Mouse (Mus musculus) neural tube, embryonic 13.5 days (tissue): ENCODE data around the gene Dytn. TPM values are rescaled to one million over a fixed set of nuclear protein-coding genes. Genes with fewer than 3 reads are reported as not detected.
"Not testable (repeated sequence)": the region's sequence is repeated elsewhere in the genome, so short reads cannot be mapped to it uniquely, and the experiment has no call there.

ENCODE experiments used
- ATAC-seq: fragments of 200-750 bp; cut with Nextera tagmentation; 2 replicates; pipeline ENCODE4 v1.8.0; 2017; ENCODE audit warnings: low read depth, mild to moderate bottlenecking, moderate TSS enrichment, moderate library complexity
- H3K27ac ChIP-seq: fragments of 300-500 bp; sonication (generic); replicated peaks from 2 replicates; pipeline ENCODE4 v1.5.1; 2015; ENCODE audit warnings: moderate library complexity, mild to moderate bottlenecking, inconsistent platforms
- H3K27me3 ChIP-seq: fragments of 300-500 bp; sonication (generic); 2 replicates; pipeline ENCODE4 v1.6.1; 2015; ENCODE audit warnings: mild to moderate bottlenecking, inconsistent platforms
- H3K36me3 ChIP-seq: fragments of 300-500 bp; sonication (generic); 2 replicates; pipeline ENCODE4 v1.6.1; 2015; ENCODE audit warnings: mild to moderate bottlenecking, inconsistent platforms
- H3K4me1 ChIP-seq: fragments of 300-500 bp; sonication (generic); replicated peaks from 2 replicates; pipeline ENCODE4 v1.6.1; 2015; ENCODE audit warnings: inconsistent platforms
- H3K4me2 ChIP-seq: fragments of 300-500 bp; sonication (generic); 2 replicates; pipeline ENCODE4 v1.6.1; 2015; ENCODE audit warnings: inconsistent platforms, mild to moderate bottlenecking, moderate library complexity
- H3K4me3 ChIP-seq: fragments of 300-500 bp; sonication (generic); 2 replicates; pipeline ENCODE4 v1.5.1; 2015; ENCODE audit warnings: mild to moderate bottlenecking, inconsistent platforms
- H3K9ac ChIP-seq: fragments of 300-500 bp; sonication (generic); 2 replicates; pipeline ENCODE4 v1.6.1; 2015; ENCODE audit warnings: moderate library complexity, mild to moderate bottlenecking, inconsistent platforms
- H3K9me3 ChIP-seq: fragments of 300-500 bp; sonication (generic); 2 replicates; pipeline ENCODE4 v1.6.1; 2016; ENCODE audit warnings: inconsistent platforms
- WGBS: fragments of 180-500 bp; shearing (Covaris S2); methylation state at CpG from one replicate; pipeline ENCODE4 v1.1.7; 2015; 5-methylcytosine and 5-hydroxymethylcytosine counted together
- polyA plus RNA-seq: library from polyadenylated mRNA; unstranded; fragments of >200 nt; fragmentation: Nextera tagmentation; extraction: Ambion mirVana; gene quantifications from 2 replicates; pipeline ENCODE4 v1.2.1, GENCODE M21; 2015

Dytn gene
- polyA plus RNA-seq, 1 experiment from 2014 or later: 1.0 TPM

- 89% methylated on average over 2 of the region's 2 CpGs for WGBS
- Histone ChIP-seq H3K9me3 (no peaks in the 10 kb centered on the region), H3K9ac (no peak overlapping the region), H3K4me1 (peaks cover 19% of the 10 kb centered on the region), H3K36me3 (no peaks in the 10 kb centered on the region), H3K27me3 (no peaks in the 10 kb centered on the region; the same call in 1 of the 2 replicates), H3K4me3 (no peak overlapping the region), H3K27ac (no peak overlapping the region), H3K4me2 (no peak overlapping the region)
- no peak for ATAC-seq
Measured at GRCm38 (mm10) chr1:63666089-63666488, 20.6 kb downstream of the Dytn start.

GRCm38 (mm10) chr1:63659591-63659990 lies 27.1 kb downstream of the Dytn start:
- H3K9ac ChIP-seq: no peak overlapping the region
- H3K4me2 ChIP-seq: no peak overlapping the region
- no peak overlapping the region for H3K27ac ChIP-seq
- no peaks in the 10 kb centered on the region for H3K27me3 ChIP-seq
- ATAC-seq: peak; percentile 65; the same call in 1 of the 2 replicates
- no peak overlapping the region for H3K4me3 ChIP-seq
- 2% methylated on average over 7 of the region's 7 CpGs for WGBS
- H3K9me3 ChIP-seq: no peaks in the 10 kb centered on the region
- no peaks in the 10 kb centered on the region for H3K4me1 ChIP-seq
- H3K36me3 ChIP-seq: no peaks in the 10 kb centered on the region

- Histone ChIP-seq H3K27ac (no peak overlapping the region), H3K36me3 (no peaks in the 10 kb centered on the region), H3K4me1 (no peaks in the 10 kb centered on the region), H3K4me2 (no peak overlapping the region), H3K27me3 (no peaks in the 10 kb centered on the region), H3K4me3 (no peak overlapping the region), H3K9ac (no peak overlapping the region), H3K9me3 (no peaks in the 10 kb centered on the region)
- no peak for ATAC-seq
- WGBS: 16% methylated on average over 6 of the region's 6 CpGs
Measured at GRCm38 (mm10) chr1:63658016-63658415, 28.7 kb downstream of the Dytn start.

- Histone ChIP-seq H3K9ac (no peak overlapping the region), H3K27ac (no peak overlapping the region), H3K9me3 (no peaks in the 10 kb centered on the region), H3K36me3 (no peaks in the 10 kb centered on the region), H3K27me3 (no peaks in the 10 kb centered on the region), H3K4me2 (no peak overlapping the region), H3K4me3 (no peak overlapping the region), H3K4me1 (peaks cover under 1% of the 10 kb centered on the region)
- ATAC-seq: no peak
- WGBS: 81% methylated on average over 6 of the region's 6 CpGs
Measured at GRCm38 (mm10) chr1:63639921-63640320, 46.8 kb downstream of the Dytn start.

- ATAC-seq, H3K36me3 ChIP-seq, H3K9me3 ChIP-seq, H3K4me1 ChIP-seq, H3K27me3 ChIP-seq, H3K27ac ChIP-seq, H3K9ac ChIP-seq, H3K4me3 ChIP-seq, H3K4me2 ChIP-seq: not testable (repeated sequence)
Measured at GRCm38 (mm10) chr1:63630390-63630789, 56.3 kb downstream of the Dytn start.

- Histone ChIP-seq H3K4me1 (no peaks in the 10 kb centered on the region), H3K4me3 (no peak overlapping the region), H3K27me3 (no peaks in the 10 kb centered on the region), H3K27ac (no peak overlapping the region), H3K9ac (no peak overlapping the region), H3K4me2 (no peak overlapping the region), H3K9me3 (no peaks in the 10 kb centered on the region), H3K36me3 (no peaks in the 10 kb centered on the region)
- WGBS: 39% methylated on average over 2 of the region's 2 CpGs
- no peak for ATAC-seq
Measured at GRCm38 (mm10) chr1:63628211-63628610, 58.5 kb downstream of the Dytn start.

- no peak within 1 kb of the TSS for H3K27ac ChIP-seq
- no peak within 1 kb of the TSS for H3K4me3 ChIP-seq
- WGBS: 85% methylated on average over 3 of the region's 3 CpGs
- H3K36me3 ChIP-seq: no peaks in the 10 kb centered on the region
- H3K9me3 ChIP-seq: no peaks in the 10 kb centered on the region
- no peak within 1 kb of the TSS for H3K4me2 ChIP-seq
- ATAC-seq: no peak
- no peak within 1 kb of the TSS for H3K9ac ChIP-seq
- peaks cover 21% of the 10 kb centered on the region for H3K27me3 ChIP-seq
- H3K4me1 ChIP-seq: peaks cover 5% of the 10 kb centered on the region; the same call in 1 of the 2 replicates
Measured at GRCm38 (mm10) chr1:63615668-63616067, 71.1 kb downstream of the Dytn start, which contains the start of gene Gm39653. TSS of gene Gm39653 (plus strand) at chr1:63615968.

- Histone ChIP-seq H3K27ac (no peak overlapping the region), H3K9me3 (0 out of 2 replicates have a peak, but pooled peaks cover 3% of the 10 kb centered on the region), H3K27me3 (peaks cover 21% of the 10 kb centered on the region), H3K4me1 (peaks cover 5% of the 10 kb centered on the region; the same call in 1 of the 2 replicates), H3K4me3 (no peak overlapping the region), H3K4me2 (peak overlapping the region; percentile 39), H3K36me3 (no peaks in the 10 kb centered on the region), H3K9ac (no peak overlapping the region)
- WGBS: 2% methylated on average over 11 of the region's 11 CpGs
- no peak for ATAC-seq
Measured at GRCm38 (mm10) chr1:63614594-63614993, 72.1 kb downstream of the Dytn start.

- 92% methylated on average over 4 of the region's 4 CpGs for WGBS
- no peak overlapping the region for H3K4me2 ChIP-seq
- ATAC-seq: no peak
- H3K4me1 ChIP-seq: peaks cover 5% of the 10 kb centered on the region; the same call in 1 of the 2 replicates
- no peak overlapping the region for H3K4me3 ChIP-seq
- no peak overlapping the region for H3K27ac ChIP-seq
- 0 out of 2 replicates have a peak, but pooled peaks cover 4% of the 10 kb centered on the region for H3K9me3 ChIP-seq
- 0 out of 2 replicates have a peak, but pooled peaks cover 15% of the 10 kb centered on the region for H3K27me3 ChIP-seq
- no peak overlapping the region for H3K9ac ChIP-seq
- no peaks in the 10 kb centered on the region for H3K36me3 ChIP-seq
Measured at GRCm38 (mm10) chr1:63609613-63610012, 77.1 kb downstream of the Dytn start.

GRCm38 (mm10) chr1:63603870-63604500 lies 82.7 kb downstream of the Dytn start:
- Histone ChIP-seq H3K4me3 (no peak overlapping the region), H3K4me1 (no peaks in the 10 kb centered on the region), H3K27ac (no peak overlapping the region), H3K4me2 (no peak overlapping the region), H3K27me3 (no peaks in the 10 kb centered on the region), H3K36me3 (no peaks in the 10 kb centered on the region), H3K9me3 (no peaks in the 10 kb centered on the region), H3K9ac (no peak overlapping the region)
- WGBS: 36% methylated on average over 3 of the region's 3 CpGs
- ATAC-seq: no peak

GRCm38 (mm10) chr1:63586869-63587268 lies 99.9 kb downstream of the Dytn start:
- H3K4me2 ChIP-seq: no peak overlapping the region
- no peak overlapping the region for H3K9ac ChIP-seq
- no peaks in the 10 kb centered on the region for H3K27me3 ChIP-seq
- WGBS: 65% methylated on average over 7 of the region's 7 CpGs
- peaks cover 7% of the 10 kb centered on the region; the same call in 1 of the 2 replicates for H3K4me1 ChIP-seq
- H3K4me3 ChIP-seq: no peak overlapping the region
- no peaks in the 10 kb centered on the region for H3K9me3 ChIP-seq
- ATAC-seq: no peak; the same call in 1 of the 2 replicates
- 0 out of 2 replicates have a peak, but pooled peaks cover 2% of the 10 kb centered on the region for H3K36me3 ChIP-seq
- H3K27ac ChIP-seq: no peak overlapping the region

GRCm38 (mm10) chr1:63579153-63579552 lies 107.6 kb downstream of the Dytn start:
- Histone ChIP-seq H3K27ac (no peak overlapping the region), H3K4me3 (no peak overlapping the region), H3K27me3 (no peaks in the 10 kb centered on the region), H3K9me3 (no peaks in the 10 kb centered on the region), H3K4me2 (no peak overlapping the region), H3K4me1 (peaks cover 2% of the 10 kb centered on the region), H3K36me3 (no peaks in the 10 kb centered on the region), H3K9ac (no peak overlapping the region)
- 84% methylated on average over 8 of the region's 8 CpGs for WGBS
- ATAC-seq: no peak

- Histone ChIP-seq H3K4me1 (peaks cover 23% of the 10 kb centered on the region), H3K27ac (no peak overlapping the region), H3K9ac (no peak overlapping the region), H3K9me3 (no peaks in the 10 kb centered on the region), H3K27me3 (no peaks in the 10 kb centered on the region), H3K4me2 (no peak overlapping the region), H3K36me3 (no peaks in the 10 kb centered on the region), H3K4me3 (no peak overlapping the region)
- 70% methylated on average over 5 of the region's 5 CpGs for WGBS
- ATAC-seq: no peak
Measured at GRCm38 (mm10) chr1:63576803-63577202, 109.9 kb downstream of the Dytn start.
